Mouse (Mus musculus): Measurements from ENCODE around the gene Rpf2.

DNA sequence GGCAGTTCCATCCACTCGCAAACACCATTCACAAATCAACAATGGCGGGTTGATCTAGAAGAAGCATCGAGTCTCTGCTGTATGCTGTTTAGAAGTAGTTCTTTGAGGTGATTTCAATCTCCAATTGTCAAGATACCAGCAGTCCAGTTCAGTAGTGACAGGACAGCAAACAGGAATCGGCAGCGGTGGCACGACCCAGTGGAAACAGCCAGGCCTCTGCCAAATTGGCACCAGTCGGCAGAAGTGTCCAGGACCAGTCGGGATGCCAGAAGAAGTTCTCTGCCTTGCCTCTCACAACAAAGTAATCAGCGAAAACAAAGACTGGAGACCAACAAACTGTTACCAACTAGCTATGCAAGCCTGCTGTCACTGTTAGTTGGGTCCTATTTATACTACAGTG, 36.8 kb upstream of the Rpf2 start:
- TF ChIP-seq CTCF (IDR thresholded peaks at IDR 0.05; ENCODE audit: low read depth, low read length) (no peak), POLR2AphosphoS5 (IDR thresholded peaks at IDR 0.05; ENCODE audit: insufficient replicate concordance, low read depth, low read length) (no peak), TAL1 (conservative IDR thresholded peaks at IDR 0.05; ENCODE audit: low read depth, low read length) (no peak), GATA1 (IDR thresholded peaks at IDR 0.05; ENCODE audit: borderline replicate concordance, low read length) (no peak)
